Mouse (Mus musculus) heart, embryonic 11.5 days (tissue): ENCODE results near the gene Xlr5c. TPM values are rescaled to one million over a fixed set of nuclear protein-coding genes. Genes with fewer than 3 reads are reported as not detected.
"Not testable (repeated sequence)": the region's sequence is repeated elsewhere in the genome, so short reads cannot be mapped to it uniquely, and the experiment has no call there.

Experiments
- ATAC-seq: fragments of 200-750 bp; cut with Nextera tagmentation; replicated peaks from 2 replicates; pipeline ENCODE4 v1.8.0; 2017; ENCODE audit warnings: moderate library complexity; ENCODE audit not compliant: insufficient number of reproducible peaks, low FRiP score, low TSS enrichment
- H3K27ac ChIP-seq: fragments of 300-500 bp; sonication (generic); 2 replicates; pipeline ENCODE4 v1.5.1; 2014; ENCODE audit warnings: mild to moderate bottlenecking, low read depth, low read length
- H3K27me3 ChIP-seq: fragments of 300-500 bp; sonication (generic); 2 replicates; pipeline ENCODE4 v1.6.1; 2014; ENCODE audit warnings: mild to moderate bottlenecking, low read length, mixed read lengths; ENCODE audit not compliant: control insufficient read depth, insufficient read depth
- H3K36me3 ChIP-seq: fragments of 300-500 bp; sonication (generic); 2 replicates; pipeline ENCODE4 v1.6.1; 2014; ENCODE audit warnings: mild to moderate bottlenecking, low read length, moderate library complexity, mixed read lengths; ENCODE audit not compliant: control insufficient read depth, insufficient read depth
- H3K4me1 ChIP-seq: fragments of 300-500 bp; sonication (generic); 2 replicates; pipeline ENCODE4 v1.6.1; 2014; ENCODE audit warnings: low read length; ENCODE audit not compliant: control insufficient read depth, insufficient read depth
- H3K4me2 ChIP-seq: fragments of 300-500 bp; sonication (generic); 2 replicates; pipeline ENCODE4 v1.6.1; 2014; ENCODE audit warnings: mild to moderate bottlenecking, moderate library complexity
- H3K4me3 ChIP-seq: fragments of 300-500 bp; sonication (generic); 2 replicates; pipeline ENCODE4 v1.5.1; 2014; ENCODE audit warnings: low read depth, low read length
- H3K9ac ChIP-seq: fragments of 300-500 bp; sonication (generic); 2 replicates; pipeline ENCODE4 v1.6.1; 2014; ENCODE audit warnings: mild to moderate bottlenecking, low read depth, low read length, moderate library complexity
- H3K9me3 ChIP-seq: fragments of 300-500 bp; sonication (generic); replicated peaks from 2 replicates; pipeline ENCODE4 v1.6.1; 2016; ENCODE audit warnings: low read length; ENCODE audit not compliant: control insufficient read depth
- WGBS: fragments of 180-500 bp; shearing (Covaris S2); extraction: QIAGEN DNeasy Blood & Tissue Kit; methylation state at CpG from one replicate; pipeline ENCODE4 v1.1.7; 2014; ENCODE audit not compliant: insufficient replicate concordance; 5-methylcytosine and 5-hydroxymethylcytosine counted together
- polyA plus RNA-seq: library from polyadenylated mRNA; unstranded; fragments of >200 nt; fragmentation: Nextera tagmentation; extraction: Ambion mirVana; gene quantifications from 2 replicates; pipeline ENCODE4 v1.2.1, GENCODE M21; 2014

The Xlr5c gene
- polyA plus RNA-seq, 1 experiment from 2014 or later: not detected

GRCm38 (mm10) chrX:73295745-73296144, 3.0 kb upstream of the Xlr5c start:
- H3K27ac ChIP-seq, H3K9ac ChIP-seq, H3K36me3 ChIP-seq, H3K4me1 ChIP-seq, H3K4me2 ChIP-seq, ATAC-seq, H3K4me3 ChIP-seq, H3K9me3 ChIP-seq, H3K27me3 ChIP-seq: not testable (repeated sequence)
- 66% methylated on average over 7 of the region's 10 CpGs for WGBS

GRCm38 (mm10) chrX:73265270-73265669, 27.5 kb downstream of the Xlr5c start, which contains the start of gene Xlr3c:
TSS of gene Xlr3c (minus strand) at chrX:73265390.
- H3K4me2 ChIP-seq, H3K9ac ChIP-seq, H3K36me3 ChIP-seq, H3K9me3 ChIP-seq, H3K4me3 ChIP-seq, ATAC-seq, H3K27ac ChIP-seq, H3K4me1 ChIP-seq, H3K27me3 ChIP-seq: not testable (repeated sequence)
- 83% methylated on average over 14 of the region's 14 CpGs for WGBS

- not testable (repeated sequence) for H3K27ac ChIP-seq, H3K4me3 ChIP-seq, H3K4me2 ChIP-seq, ATAC-seq, H3K9me3 ChIP-seq, H3K4me1 ChIP-seq, H3K27me3 ChIP-seq, H3K36me3 ChIP-seq, H3K9ac ChIP-seq
- WGBS: 58% methylated on average over 1 of the region's 2 CpGs
Observed at GRCm38 (mm10) chrX:73262428-73262827, 30.3 kb downstream of the Xlr5c start.

GRCm38 (mm10) chrX:73242821-73243325, 49.9 kb downstream of the Xlr5c start, which contains the start of gene Xlr4c:
TSS of gene Xlr4c (minus strand) at chrX:73243130.
- H3K4me2 ChIP-seq, ATAC-seq, H3K36me3 ChIP-seq, H3K4me1 ChIP-seq, H3K27ac ChIP-seq, H3K4me3 ChIP-seq, H3K9ac ChIP-seq, H3K27me3 ChIP-seq, H3K9me3 ChIP-seq: not testable (repeated sequence)
- 77% methylated on average over 12 of the region's 14 CpGs for WGBS

Other genes with a start within 250 kb of the Xlr5c start
- 0.08 TPM in 1 of 2 replicates, not detected in the other for gene Pnma3, start 228.2 kb downstream of the Xlr5c start, polyA plus RNA-seq
- gene Xlr4a, start 210.5 kb downstream of the Xlr5c start, polyA plus RNA-seq: 0.38 and 1.1 TPM in 2 replicates
- 1.9 and 2.2 TPM in 2 replicates for gene Xlr3a, start 195.9 kb downstream of the Xlr5c start, polyA plus RNA-seq
- gene Gm14685, start 175.9 kb downstream of the Xlr5c start, polyA plus RNA-seq: 0.14 TPM in 1 of 2 replicates, not detected in the other
- not detected in 2 replicates for gene Xlr5b, start 144.2 kb downstream of the Xlr5c start, polyA plus RNA-seq
- gene DXBay18, start 143.5 kb downstream of the Xlr5c start, polyA plus RNA-seq: not detected in 2 replicates
- gene Spin2d, start 116.0 kb downstream of the Xlr5c start, polyA plus RNA-seq: not detected in 2 replicates
- 7.2 and 7.4 TPM in 2 replicates for gene Xlr3b, start 100.8 kb downstream of the Xlr5c start, polyA plus RNA-seq
- 0.44 and 0.76 TPM in 2 replicates for gene Xlr4b, start 78.6 kb downstream of the Xlr5c start, polyA plus RNA-seq
- 8.4 and 9.2 TPM in 2 replicates for gene F8a, start 64.7 kb downstream of the Xlr5c start, polyA plus RNA-seq
- 0.20 and 0.62 TPM in 2 replicates for gene Xlr4c, start 49.8 kb downstream of the Xlr5c start, polyA plus RNA-seq
- not detected in 2 replicates for gene Xlr3c, start 27.6 kb downstream of the Xlr5c start, polyA plus RNA-seq
- not detected in 2 replicates for gene Xlr5a, start within 50 bp of the Xlr5c start, polyA plus RNA-seq
- not detected in 2 replicates for gene Gm45015, start 43.9 kb upstream of the Xlr5c start, polyA plus RNA-seq
- 12.3 and 14.4 TPM in 2 replicates for gene Zfp275, start 49.6 kb upstream of the Xlr5c start, polyA plus RNA-seq
- gene Gm18336, start 105.8 kb upstream of the Xlr5c start, polyA plus RNA-seq: not detected in 2 replicates
- 0.04 TPM in 1 of 2 replicates, not detected in the other for gene Zfp92, start 118.1 kb upstream of the Xlr5c start, polyA plus RNA-seq
- gene Trex2, start 142.4 kb upstream of the Xlr5c start, polyA plus RNA-seq: not detected in 2 replicates
- 72.7 and 82.8 TPM in 2 replicates for gene Haus7, start 166.1 kb upstream of the Xlr5c start, polyA plus RNA-seq
- 59.2 and 68.0 TPM in 2 replicates for gene Bgn, start 190.6 kb upstream of the Xlr5c start, polyA plus RNA-seq
- 0.10 and 0.25 TPM in 2 replicates for gene Atp2b3, start 210.1 kb upstream of the Xlr5c start, polyA plus RNA-seq